Mouse (Mus musculus): ENCODE measurements around the gene BC049730. TPM values are rescaled to one million over a fixed set of nuclear protein-coding genes. Genes with fewer than 3 reads are reported as not detected.
"Not testable (repeated sequence)": the region's sequence is repeated elsewhere in the genome, so short reads cannot be mapped to it uniquely, and the experiment has no call there.

The BC049730 gene
- total RNA-seq, 1 experiment = not detected

GRCm38 (mm10) chr7:24697891-24698290 is 11.2 kb upstream of the BC049730 start:
- H3K9me3 ChIP-seq (ENCODE audit: control insufficient read depth, insufficient read depth, low read depth, low read length); H3K4me3 ChIP-seq (ENCODE audit: insufficient read depth in 1 of 2, low read depth in 1 of 2, low read length in 2 of 2, poor library complexity in 1 of 2, severe bottlenecking in 1 of 2); in situ Hi-C loops (cut with MboI; ENCODE audit: low sequenced_read_pairs in 2 of 2, unreplicated experiment in 2 of 2); H3K27ac ChIP-seq (ENCODE audit: insufficient read depth, low read depth, low read length, poor library complexity, severe bottlenecking); DNase-seq (ENCODE audit: low read depth, low spot score); H3K36me3 ChIP-seq (ENCODE audit: control insufficient read depth, insufficient read depth, low read length, poor library complexity, severe bottlenecking); H3K4me1 ChIP-seq (ENCODE audit: control insufficient read depth in 2 of 2, insufficient read depth in 2 of 2, low read length in 2 of 2, poor library complexity in 1 of 2); H3K9ac ChIP-seq (ENCODE audit: insufficient read depth, low read depth, low read length, poor library complexity, severe bottlenecking): not testable (repeated sequence)

GRCm38 (mm10) chr7:24702841-24703240 is 6.2 kb upstream of the BC049730 start:
- DNase-seq (ENCODE audit: low read depth, low spot score); H3K27ac ChIP-seq (ENCODE audit: insufficient read depth, low read depth, low read length, poor library complexity, severe bottlenecking); H3K4me3 ChIP-seq (ENCODE audit: insufficient read depth in 1 of 2, low read depth in 1 of 2, low read length in 2 of 2, poor library complexity in 1 of 2, severe bottlenecking in 1 of 2); H3K4me1 ChIP-seq (ENCODE audit: control insufficient read depth in 2 of 2, insufficient read depth in 2 of 2, low read length in 2 of 2, poor library complexity in 1 of 2); H3K9ac ChIP-seq (ENCODE audit: insufficient read depth, low read depth, low read length, poor library complexity, severe bottlenecking); H3K36me3 ChIP-seq (ENCODE audit: control insufficient read depth, insufficient read depth, low read length, poor library complexity, severe bottlenecking); in situ Hi-C loops (cut with MboI; ENCODE audit: low sequenced_read_pairs in 2 of 2, unreplicated experiment in 2 of 2); H3K9me3 ChIP-seq (ENCODE audit: control insufficient read depth, insufficient read depth, low read depth, low read length): not testable (repeated sequence)

- in situ Hi-C loops (cut with MboI; ENCODE audit: low sequenced_read_pairs in 2 of 2, unreplicated experiment in 2 of 2) = no loop called here
- no peaks in the 10 kb centered on the region for H3K36me3 ChIP-seq (ENCODE audit: control insufficient read depth, insufficient read depth, low read length, poor library complexity, severe bottlenecking)
- no peak for DNase-seq (ENCODE audit: low read depth, low spot score)
Measured at GRCm38 (mm10) chr7:24715039-24715438, 6.0 kb downstream of the BC049730 start.

DNA sequence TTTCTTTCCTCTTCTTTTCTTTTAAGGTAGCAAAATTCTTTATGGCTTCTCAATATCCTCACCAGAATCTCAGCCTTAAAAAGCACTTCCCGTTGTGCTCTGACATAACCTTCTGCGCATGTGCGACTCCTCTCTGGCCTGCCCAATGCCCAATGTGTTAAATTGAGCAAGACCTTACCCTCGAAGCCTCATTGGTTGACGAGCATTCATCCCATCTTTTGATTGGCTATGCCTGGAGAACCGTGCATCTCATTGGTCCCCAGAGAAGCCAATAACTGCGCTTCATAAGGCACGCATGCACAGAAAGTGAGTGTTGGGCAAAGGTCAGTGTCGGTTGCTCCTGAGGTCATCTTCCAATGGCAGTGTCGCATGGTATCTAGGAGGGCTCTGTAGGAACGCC is 17.8 kb downstream of the BC049730 start, which contains the start of gene Gm4763:
TSS of gene Gm4763 (minus strand) at position 101 of the 400 bp plus-strand sequence.
- H3K27ac ChIP-seq (ENCODE audit: insufficient read depth, low read depth, low read length, poor library complexity, severe bottlenecking); H3K4me1 ChIP-seq (ENCODE audit: control insufficient read depth in 2 of 2, insufficient read depth in 2 of 2, low read length in 2 of 2, poor library complexity in 1 of 2); H3K4me3 ChIP-seq (ENCODE audit: insufficient read depth in 1 of 2, low read depth in 1 of 2, low read length in 2 of 2, poor library complexity in 1 of 2, severe bottlenecking in 1 of 2); in situ Hi-C loops (cut with MboI; ENCODE audit: low sequenced_read_pairs in 2 of 2, unreplicated experiment in 2 of 2); H3K9ac ChIP-seq (ENCODE audit: insufficient read depth, low read depth, low read length, poor library complexity, severe bottlenecking); H3K36me3 ChIP-seq (ENCODE audit: control insufficient read depth, insufficient read depth, low read length, poor library complexity, severe bottlenecking); H3K9me3 ChIP-seq (ENCODE audit: control insufficient read depth, insufficient read depth, low read depth, low read length); DNase-seq (ENCODE audit: low read depth, low spot score): not testable (repeated sequence)

More at GRCm38 (mm10) chr7:24715039-24715438, 6.0 kb downstream of the BC049730 start:
- TF ChIP-seq CHD2 (IDR thresholded peaks at IDR 0.05; ENCODE audit: low read depth, low read length) (no peak), HCFC1 (IDR thresholded peaks at IDR 0.05; ENCODE audit: borderline replicate concordance, insufficient read depth, low read length) (no peak), ZNF384 (IDR thresholded peaks at IDR 0.05; ENCODE audit: low read depth, low read length) (no peak), MAFK (IDR thresholded peaks at IDR 0.05; ENCODE audit: insufficient read depth, low read depth, low read length) (no peak), ZC3H11A (IDR thresholded peaks at IDR 0.05; ENCODE audit: borderline replicate concordance, low read depth, low read length) (no peak)
- Histone ChIP-seq H3K27ac (ENCODE audit: insufficient read depth, low read depth, low read length, poor library complexity, severe bottlenecking) (no peak overlapping the region), H3K9ac (ENCODE audit: insufficient read depth, low read depth, low read length, poor library complexity, severe bottlenecking) (no peak overlapping the region), H3K9me3 (ENCODE audit: control insufficient read depth, insufficient read depth, low read depth, low read length) (no peaks in the 10 kb centered on the region), H3K4me1 (ENCODE audit: control insufficient read depth in 2 of 2, insufficient read depth in 2 of 2, low read length in 2 of 2, poor library complexity in 1 of 2) (no peaks in the 10 kb centered on the region), H3K4me3 (ENCODE audit: insufficient read depth in 1 of 2, low read depth in 1 of 2, low read length in 2 of 2, poor library complexity in 1 of 2, severe bottlenecking in 1 of 2) (no peak overlapping the region)

DNA sequence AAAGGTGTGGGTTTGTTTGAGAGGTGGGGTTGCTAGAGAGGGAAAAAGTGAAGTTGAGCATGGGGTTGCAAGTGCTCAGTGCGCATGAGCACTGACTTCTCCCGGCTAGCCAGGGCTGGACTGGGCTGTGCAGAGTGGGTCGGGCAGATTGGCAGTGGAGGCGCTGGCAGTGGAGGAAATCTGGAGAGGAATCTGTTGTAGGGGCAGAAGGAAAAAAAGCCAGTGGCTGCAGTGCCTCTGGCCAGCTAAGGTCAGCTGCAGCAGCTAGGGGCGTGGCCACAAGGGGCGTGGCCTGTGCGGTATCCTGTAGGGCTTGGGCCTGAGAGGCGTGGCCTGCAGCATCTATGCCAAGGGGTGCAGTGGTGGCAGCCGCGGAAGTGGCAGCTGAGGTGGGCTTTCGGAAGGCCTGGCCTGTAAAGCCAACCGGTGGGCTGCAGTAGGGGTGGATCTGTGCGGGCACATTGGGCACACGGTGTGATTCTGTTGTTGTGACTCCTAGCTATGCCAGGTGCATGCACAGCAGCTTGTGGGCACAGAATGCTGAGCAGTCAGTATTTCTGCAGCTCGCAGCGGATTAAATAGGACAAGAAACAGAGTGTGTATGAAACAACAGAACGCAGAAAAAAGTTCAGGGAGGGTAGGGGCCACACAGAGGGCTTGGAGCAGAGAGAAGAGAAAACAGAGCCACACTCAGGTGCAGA is 27.1 kb downstream of the BC049730 start:
- in situ Hi-C loops (cut with MboI; ENCODE audit: low sequenced_read_pairs in 2 of 2, unreplicated experiment in 2 of 2) = no loop called here
- H3K9me3 ChIP-seq (ENCODE audit: control insufficient read depth, insufficient read depth, low read depth, low read length) = no peaks in the 10 kb centered on the region
- no peaks in the 10 kb centered on the region for H3K4me1 ChIP-seq (ENCODE audit: control insufficient read depth in 2 of 2, insufficient read depth in 2 of 2, low read length in 2 of 2, poor library complexity in 1 of 2)
- no peak for DNase-seq (ENCODE audit: low read depth, low spot score)
- TF ChIP-seq CHD2 (IDR thresholded peaks at IDR 0.05; ENCODE audit: low read depth, low read length) = no peak
- no peak for TF ChIP-seq MAFK (IDR thresholded peaks at IDR 0.05; ENCODE audit: insufficient read depth, low read depth, low read length)
- no peak for TF ChIP-seq ZC3H11A (IDR thresholded peaks at IDR 0.05; ENCODE audit: borderline replicate concordance, low read depth, low read length)
- no peak for TF ChIP-seq ZNF384 (IDR thresholded peaks at IDR 0.05; ENCODE audit: low read depth, low read length)
- no peak for TF ChIP-seq HCFC1 (IDR thresholded peaks at IDR 0.05; ENCODE audit: borderline replicate concordance, insufficient read depth, low read length)
- H3K4me3 ChIP-seq (ENCODE audit: insufficient read depth in 1 of 2, low read depth in 1 of 2, low read length in 2 of 2, poor library complexity in 1 of 2, severe bottlenecking in 1 of 2) = no peak overlapping the region
- no peak overlapping the region for H3K27ac ChIP-seq (ENCODE audit: insufficient read depth, low read depth, low read length, poor library complexity, severe bottlenecking)
- H3K36me3 ChIP-seq (ENCODE audit: control insufficient read depth, insufficient read depth, low read length, poor library complexity, severe bottlenecking) = no peaks in the 10 kb centered on the region
- H3K9ac ChIP-seq (ENCODE audit: insufficient read depth, low read depth, low read length, poor library complexity, severe bottlenecking) = no peak overlapping the region

All from ES-E14 (cell line).